Mouse (Mus musculus): ENCODE measurements at regions not wholly inside any gene's neighbourhood (a gene's known extent, or its start where the extent isn't known, plus 50 kb on each side); places are given as distances from the start of the nearest gene placed in this dataset.

GRCm38 (mm10) chr3:148634352-148634751 is 356.0 kb downstream of the Adgrl2 start:
- no peaks in the 10 kb centered on the region for H3K36me3 ChIP-seq (ENCODE audit: control insufficient read depth, insufficient read depth)
- H3K4me2 ChIP-seq (ENCODE audit: low read depth), result no peak overlapping the region
- no peaks in the 10 kb centered on the region for H3K27me3 ChIP-seq (ENCODE audit: control insufficient read depth, insufficient read depth, insufficient read length)
- no peak for TF ChIP-seq E2F4 (IDR thresholded peaks at IDR 0.05; ENCODE audit: insufficient read depth)
- TF ChIP-seq CEBPB (IDR thresholded peaks at IDR 0.05; ENCODE audit: insufficient read depth, poor library complexity, severe bottlenecking), result no peak
- no peak for TF ChIP-seq REST (IDR thresholded peaks at IDR 0.05; ENCODE audit: insufficient read depth, insufficient read length)
- TF ChIP-seq SRF (IDR thresholded peaks at IDR 0.05; ENCODE audit: control insufficient read depth, insufficient read length, low read depth), result no peak
- H3ac ChIP-seq (ENCODE audit: control insufficient read depth, insufficient read length), result no peak overlapping the region
- H3K4me3 ChIP-seq, result no peak overlapping the region
- H3K79me2 ChIP-seq (ENCODE audit: control insufficient read depth, insufficient read depth), result no peaks in the 10 kb centered on the region

DNA sequence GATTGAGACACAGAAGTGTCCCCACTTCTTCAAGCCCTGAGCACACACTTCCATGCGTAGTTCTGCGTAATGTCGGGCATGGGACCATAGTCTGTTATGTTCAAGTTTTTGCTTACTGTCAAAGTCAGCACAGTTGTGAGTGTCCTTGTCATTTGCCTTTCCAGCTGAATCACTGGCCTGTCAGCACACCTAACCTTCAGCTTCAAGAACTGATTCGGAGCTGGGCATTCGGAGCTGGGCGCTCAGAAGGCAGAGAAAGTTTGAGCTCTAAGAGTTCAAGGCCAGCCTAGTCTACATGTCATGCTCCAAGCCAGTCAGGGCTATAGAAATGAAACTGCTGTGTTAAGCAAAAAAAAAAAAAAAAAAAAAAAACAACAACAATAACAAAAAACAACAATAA is 357.1 kb downstream of the Adgrl2 start:
- TF ChIP-seq POLR2A (IDR thresholded peaks at IDR 0.05; ENCODE audit: insufficient read length, low read depth) (no peak), SRF (IDR thresholded peaks at IDR 0.05; ENCODE audit: control insufficient read depth, insufficient read length, low read depth) (no peak), USF1 (IDR thresholded peaks at IDR 0.05; ENCODE audit: low read depth) (no peak), MYOD1 (IDR thresholded peaks at IDR 0.05; ENCODE audit: control insufficient read depth in 1 of 3, insufficient read length in 2 of 3, low read depth in 2 of 3) (no peak), MAX (IDR thresholded peaks at IDR 0.05; ENCODE audit: low read depth) (no peak), E2F4 (IDR thresholded peaks at IDR 0.05; ENCODE audit: insufficient read depth) (no peak), TCF12 (IDR thresholded peaks at IDR 0.05; ENCODE audit: insufficient read depth, poor library complexity, severe bottlenecking) (no peak)
- H3K4me3 ChIP-seq, result no peak overlapping the region
- no peak overlapping the region for H3ac ChIP-seq (ENCODE audit: control insufficient read depth, insufficient read length)
- no peak overlapping the region for H3K4me2 ChIP-seq (ENCODE audit: low read depth)
- no peaks in the 10 kb centered on the region for H3K79me2 ChIP-seq (ENCODE audit: control insufficient read depth, insufficient read depth)
- H3K27me3 ChIP-seq (ENCODE audit: control insufficient read depth, insufficient read depth, insufficient read length), result no peaks in the 10 kb centered on the region
- H3K36me3 ChIP-seq (ENCODE audit: control insufficient read depth, insufficient read depth), result no peaks in the 10 kb centered on the region

DNA sequence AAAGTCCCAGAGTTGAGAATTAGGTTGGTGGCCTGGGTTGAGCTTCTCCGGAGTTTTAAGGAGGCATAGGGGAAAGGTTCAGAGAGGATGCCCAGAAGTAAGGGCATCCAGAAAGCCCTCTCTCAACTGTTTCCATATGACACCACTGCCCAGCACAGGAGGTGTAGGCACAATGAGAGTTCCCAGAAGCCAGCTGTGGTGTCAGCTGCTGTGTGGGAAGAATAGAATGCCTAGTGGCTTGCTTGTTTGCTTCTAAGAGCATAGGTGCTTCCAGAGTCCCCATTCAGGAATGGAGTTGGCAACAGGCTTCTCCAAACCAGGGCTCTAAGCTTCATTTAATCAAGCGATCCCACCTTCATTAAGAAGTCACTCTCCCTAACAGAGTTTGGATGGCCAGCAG is 357.9 kb downstream of the Adgrl2 start:
- Histone ChIP-seq H3K4me2 (ENCODE audit: low read depth) (peak overlapping the region; percentile 82), H3K36me3 (ENCODE audit: control insufficient read depth, insufficient read depth) (no peaks in the 10 kb centered on the region), H3ac (ENCODE audit: control insufficient read depth, insufficient read length) (no peak overlapping the region), H3K79me2 (ENCODE audit: control insufficient read depth, insufficient read depth) (no peaks in the 10 kb centered on the region), H3K27me3 (ENCODE audit: control insufficient read depth, insufficient read depth, insufficient read length) (no peaks in the 10 kb centered on the region), H3K4me3 (no peak overlapping the region)
- TF ChIP-seq SRF (IDR thresholded peaks at IDR 0.05; ENCODE audit: control insufficient read depth, insufficient read length, low read depth), result no peak
- TF ChIP-seq MYOG (IDR thresholded peaks at IDR 0.05; ENCODE audit: control insufficient read depth in 1 of 3, insufficient read depth in 1 of 3, insufficient read length in 2 of 3, low read depth in 2 of 3), result peak; percentile 43 to 97 (median 47)
- TF ChIP-seq TCF3 (IDR thresholded peaks at IDR 0.05; ENCODE audit: insufficient read length, low read depth), result peak; percentile 73
- peak; percentile 18 to 91 (median 88) for TF ChIP-seq MYOD1 (IDR thresholded peaks at IDR 0.05; ENCODE audit: control insufficient read depth in 1 of 3, insufficient read length in 2 of 3, low read depth in 2 of 3)
- peak; percentile 74 for TF ChIP-seq TCF12 (IDR thresholded peaks at IDR 0.05; ENCODE audit: insufficient read depth, poor library complexity, severe bottlenecking)
- no peak for TF ChIP-seq MAX (IDR thresholded peaks at IDR 0.05; ENCODE audit: low read depth)
- no peak for TF ChIP-seq CEBPB (IDR thresholded peaks at IDR 0.05; ENCODE audit: insufficient read depth, poor library complexity, severe bottlenecking)
- TF ChIP-seq POLR2AphosphoS2 (IDR thresholded peaks at IDR 0.05; ENCODE audit: insufficient read length, low read depth), result no peak
- no peak for TF ChIP-seq USF1 (IDR thresholded peaks at IDR 0.05; ENCODE audit: low read depth)

DNA sequence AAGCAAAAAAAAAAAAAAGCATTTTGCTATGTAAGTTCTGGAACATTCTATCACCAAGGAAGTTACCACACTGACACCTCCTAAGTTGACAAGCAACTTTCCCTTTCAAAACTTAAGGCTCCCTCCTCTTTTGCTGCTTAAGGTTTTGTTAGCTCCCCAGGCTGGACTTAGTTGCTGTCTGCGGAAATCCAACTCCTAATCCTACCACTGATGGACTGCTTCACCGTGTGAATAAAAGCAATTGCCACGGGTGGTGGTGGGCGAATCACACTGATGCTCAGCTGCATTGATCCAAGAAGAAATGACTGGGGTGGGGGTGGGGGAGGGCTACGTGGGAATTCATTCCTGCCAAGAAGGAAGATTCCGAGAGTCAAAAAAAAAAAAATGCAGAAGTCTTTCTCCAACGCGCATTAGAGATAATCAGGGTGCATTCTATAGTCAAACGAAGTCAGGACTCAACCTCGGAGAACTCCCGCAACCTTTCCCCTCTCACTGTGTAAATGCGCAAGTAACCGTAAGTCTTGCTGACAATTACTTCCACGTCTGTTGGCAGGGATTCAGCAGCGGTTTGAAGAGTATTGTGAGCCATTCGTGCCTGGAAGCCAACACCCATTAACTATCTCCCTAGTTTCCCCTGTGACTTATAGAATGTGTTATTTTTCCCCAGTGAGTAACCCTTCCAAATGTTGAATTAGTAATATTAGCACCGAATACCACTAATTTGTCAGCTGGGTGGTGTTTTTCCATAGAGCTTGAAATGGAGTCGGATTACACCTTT is 358.8 kb downstream of the Adgrl2 start:
- Histone ChIP-seq H3K79me2 (ENCODE audit: control insufficient read depth, insufficient read depth) (no peaks in the 10 kb centered on the region), H3ac (ENCODE audit: control insufficient read depth, insufficient read length) (no peak overlapping the region), H3K4me2 (ENCODE audit: low read depth) (peak overlapping the region; percentile 82), H3K36me3 (ENCODE audit: control insufficient read depth, insufficient read depth) (no peaks in the 10 kb centered on the region), H3K4me3 (peak overlapping the region; percentile 7), H3K27me3 (ENCODE audit: control insufficient read depth, insufficient read depth, insufficient read length) (no peaks in the 10 kb centered on the region)
- TF ChIP-seq SRF (IDR thresholded peaks at IDR 0.05; ENCODE audit: control insufficient read depth, insufficient read length, low read depth), result no peak
- no peak for TF ChIP-seq REST (IDR thresholded peaks at IDR 0.05; ENCODE audit: insufficient read depth, insufficient read length)
- no peak for TF ChIP-seq TCF3 (IDR thresholded peaks at IDR 0.05; ENCODE audit: insufficient read length, low read depth)
- TF ChIP-seq CEBPB (IDR thresholded peaks at IDR 0.05; ENCODE audit: insufficient read depth, poor library complexity, severe bottlenecking), result no peak
- TF ChIP-seq POLR2AphosphoS2 (IDR thresholded peaks at IDR 0.05; ENCODE audit: insufficient read length, low read depth), result no peak
- TF ChIP-seq MYOD1 (IDR thresholded peaks at IDR 0.05; ENCODE audit: control insufficient read depth in 1 of 3, insufficient read length in 2 of 3, low read depth in 2 of 3), result no peak
- no peak for TF ChIP-seq USF1 (IDR thresholded peaks at IDR 0.05; ENCODE audit: low read depth)
- TF ChIP-seq MAX (IDR thresholded peaks at IDR 0.05; ENCODE audit: low read depth), result no peak
- no peak for TF ChIP-seq TCF12 (IDR thresholded peaks at IDR 0.05; ENCODE audit: insufficient read depth, poor library complexity, severe bottlenecking)
- no peak for TF ChIP-seq E2F4 (IDR thresholded peaks at IDR 0.05; ENCODE audit: insufficient read depth)
- no peak for TF ChIP-seq MYOG (IDR thresholded peaks at IDR 0.05; ENCODE audit: control insufficient read depth in 1 of 3, insufficient read depth in 1 of 3, insufficient read length in 2 of 3, low read depth in 2 of 3)
- no peak for TF ChIP-seq POLR2A (IDR thresholded peaks at IDR 0.05; ENCODE audit: insufficient read length, low read depth)

- H3K79me2 ChIP-seq (ENCODE audit: control insufficient read depth, insufficient read depth), result no peaks in the 10 kb centered on the region
- no peaks in the 10 kb centered on the region for H3K36me3 ChIP-seq (ENCODE audit: control insufficient read depth, insufficient read depth)
- peak overlapping the region; percentile 82 for H3K4me2 ChIP-seq (ENCODE audit: low read depth)
- H3K27me3 ChIP-seq (ENCODE audit: control insufficient read depth, insufficient read depth, insufficient read length), result no peaks in the 10 kb centered on the region
- TF ChIP-seq E2F4 (IDR thresholded peaks at IDR 0.05; ENCODE audit: insufficient read depth), result no peak
- TF ChIP-seq MYOG (IDR thresholded peaks at IDR 0.05; ENCODE audit: control insufficient read depth in 1 of 3, insufficient read depth in 1 of 3, insufficient read length in 2 of 3, low read depth in 2 of 3), result peak in 2 of 3 experiments; percentile 34 to 95
- no peak for TF ChIP-seq SRF (IDR thresholded peaks at IDR 0.05; ENCODE audit: control insufficient read depth, insufficient read length, low read depth)
- peak; percentile 86 to 91 (median 89) for TF ChIP-seq MYOD1 (IDR thresholded peaks at IDR 0.05; ENCODE audit: control insufficient read depth in 1 of 3, insufficient read length in 2 of 3, low read depth in 2 of 3)
- peak; percentile 41 for TF ChIP-seq TCF3 (IDR thresholded peaks at IDR 0.05; ENCODE audit: insufficient read length, low read depth)
- TF ChIP-seq POLR2AphosphoS2 (IDR thresholded peaks at IDR 0.05; ENCODE audit: insufficient read length, low read depth), result no peak
- TF ChIP-seq USF1 (IDR thresholded peaks at IDR 0.05; ENCODE audit: low read depth), result no peak
- no peak for TF ChIP-seq POLR2A (IDR thresholded peaks at IDR 0.05; ENCODE audit: insufficient read length, low read depth)
- TF ChIP-seq CEBPB (IDR thresholded peaks at IDR 0.05; ENCODE audit: insufficient read depth, poor library complexity, severe bottlenecking), result no peak
- TF ChIP-seq TCF12 (IDR thresholded peaks at IDR 0.05; ENCODE audit: insufficient read depth, poor library complexity, severe bottlenecking), result peak; percentile 82
- peak overlapping the region; percentile 7 for H3K4me3 ChIP-seq
- no peak overlapping the region for H3ac ChIP-seq (ENCODE audit: control insufficient read depth, insufficient read length)
These were observed 359.5 kb downstream of the Adgrl2 start for GRCm38 (mm10) chr3:148630865-148631264.
